Mouse (Mus musculus) cerebellum, adult 2 months (tissue): ENCODE measurements around the gene Scaf1. TPM values are rescaled to one million over a fixed set of nuclear protein-coding genes. Genes with fewer than 3 reads are reported as not detected.

ENCODE experiments used
- DNase-seq, 2 experiments: peaks; one replicate each; pipeline ENCODE4 v3.0.0; 2021
- H3K27ac ChIP-seq: fragments of 200-500 bp; 2 replicates; pipeline ENCODE4 v1.5.1; 2012; ENCODE audit warnings: low read length, control low read depth, inconsistent platforms; ENCODE audit not compliant: insufficient read depth
- H3K27me3 ChIP-seq: fragments of 200-500 bp; 2 replicates; pipeline ENCODE4 v1.6.1; 2012; ENCODE audit warnings: inconsistent platforms, mild to moderate bottlenecking, low read length, moderate library complexity; ENCODE audit not compliant: control insufficient read depth, insufficient read depth
- H3K4me1 ChIP-seq: fragments of 200-500 bp; 2 replicates; pipeline ENCODE4 v1.6.1; 2011; ENCODE audit warnings: low read length; ENCODE audit not compliant: control insufficient read depth, insufficient read depth
- H3K4me3 ChIP-seq: fragments of 200-500 bp; replicated peaks from 2 replicates; pipeline ENCODE3; 2011; ENCODE audit warnings: mild to moderate bottlenecking, low read depth, low read length, control low read depth; ENCODE audit not compliant: insufficient read depth
- CTCF ChIP-seq: fragments of 200-500 bp; IDR thresholded peaks from 2 replicates; pipeline ENCODE4 v1.5.1; 2011; ENCODE audit warnings: low read depth, mild to moderate bottlenecking, control low read depth, low read length, moderate library complexity, borderline replicate concordance; ENCODE audit not compliant: insufficient read depth
- POLR2A ChIP-seq: fragments of 200-500 bp; IDR thresholded peaks from 2 replicates; pipeline ENCODE4 v1.6.1; 2011; ENCODE audit warnings: low read length, control low read depth, borderline replicate concordance; ENCODE audit not compliant: insufficient read depth
- WGBS: fragments of 180-500 bp; shearing (Covaris S2); methylation state at CpG from one replicate; pipeline ENCODE4 v1.1.7; 2018; 5-methylcytosine and 5-hydroxymethylcytosine counted together
- polyA plus RNA-seq: library from polyadenylated mRNA; depleted of rRNA; stranded (reverse); fragments of >200 nt; gene quantifications from 2 replicates; pipeline ENCODE4 v1.2.3, GENCODE M21; 2012

Scaf1 gene
- polyA plus RNA-seq, 1 experiment = 115 TPM

DNA sequence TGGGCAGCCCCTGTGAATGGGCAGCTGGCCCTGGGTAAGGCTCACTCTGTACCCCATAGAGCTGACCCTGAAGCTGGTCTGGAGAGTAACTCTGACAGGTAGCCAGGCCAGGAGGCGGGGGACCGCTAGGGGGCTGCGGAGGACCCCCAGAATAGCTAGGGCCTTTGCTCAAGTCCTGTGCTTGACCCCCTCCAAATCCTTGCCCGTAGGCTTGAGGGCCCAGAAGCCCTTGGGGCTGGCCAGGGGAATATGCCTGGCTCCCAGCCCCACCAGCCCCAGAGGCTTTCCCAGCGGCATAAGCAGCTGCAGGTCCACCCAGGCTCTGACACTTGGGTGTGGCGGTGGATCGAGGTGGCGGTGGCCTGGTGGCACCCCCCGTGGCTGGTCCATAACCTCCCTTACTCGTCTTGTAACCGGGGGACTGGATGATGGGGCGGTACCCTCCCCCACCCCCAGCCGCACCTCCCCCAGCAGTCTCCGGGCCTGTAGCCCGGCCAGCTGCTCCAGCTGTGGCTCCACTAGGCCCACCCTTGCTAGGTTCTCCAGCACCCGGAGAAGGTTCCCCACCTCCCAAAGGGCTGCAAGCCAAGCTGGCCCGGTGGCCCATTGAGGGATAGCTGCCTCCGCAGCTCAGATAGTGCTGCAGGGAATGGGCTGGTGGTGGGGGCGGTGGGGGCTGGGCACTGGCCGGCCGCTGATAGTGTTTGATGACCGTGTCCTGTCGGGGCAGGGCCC, 32.9 kb upstream of the Scaf1 start:
- Histone ChIP-seq H3K4me1 (peaks cover 9% of the 10 kb centered on the region), H3K4me3 (no peak overlapping the region), H3K27me3 (no peaks in the 10 kb centered on the region), H3K27ac (no peak overlapping the region)
- no peak for TF ChIP-seq CTCF
- WGBS = 79% methylated on average over 23 of the region's 23 CpGs
- DNase-seq = no peak

DNA sequence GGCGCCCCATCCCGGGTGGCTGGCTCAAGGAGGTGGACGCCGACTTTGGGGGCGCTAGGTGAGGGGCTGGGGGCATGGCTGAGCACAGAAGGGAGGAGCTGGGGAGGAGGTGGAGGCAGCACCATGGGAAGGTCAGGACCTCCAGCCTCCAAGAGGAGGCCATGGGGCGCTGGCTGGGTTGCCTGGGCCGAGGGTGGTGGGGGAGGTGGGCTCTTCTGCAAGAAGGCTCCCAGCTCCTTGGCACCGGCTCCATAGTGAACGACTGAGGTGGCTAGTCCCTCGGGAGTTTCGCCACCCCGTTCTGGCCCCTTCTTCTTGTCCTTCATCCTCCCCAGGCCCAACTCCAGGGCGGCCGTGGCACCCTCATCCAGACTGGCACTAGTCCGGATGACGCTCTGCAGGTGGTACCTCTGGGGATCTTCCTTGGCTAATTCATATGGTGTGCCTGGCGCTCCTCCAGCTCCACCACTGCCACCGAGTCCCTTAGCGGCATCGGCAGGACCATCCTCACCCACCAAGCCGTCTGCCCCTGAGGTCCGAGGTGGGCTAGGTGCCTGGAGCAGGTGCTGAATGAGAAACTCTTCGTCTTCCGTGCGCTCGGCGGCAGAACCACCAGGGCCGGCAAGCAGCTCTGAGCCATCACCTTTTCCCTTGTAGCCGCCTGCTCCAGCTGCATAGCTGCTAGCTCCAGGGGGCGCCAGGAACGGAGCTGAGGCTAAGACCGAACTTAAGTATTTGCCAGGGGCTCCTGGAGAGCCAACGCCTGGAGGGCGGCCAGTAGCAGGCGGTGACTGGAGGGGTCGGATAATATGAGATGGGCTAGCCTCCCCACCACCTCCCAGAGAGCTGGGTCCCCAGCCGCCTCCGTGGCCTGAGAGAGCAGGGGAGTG, 32.1 kb upstream of the Scaf1 start:
- TF ChIP-seq POLR2A = no peak
- no peak for TF ChIP-seq CTCF
- H3K27ac ChIP-seq = no peak overlapping the region
- peaks cover 9% of the 10 kb centered on the region for H3K4me1 ChIP-seq
- no peaks in the 10 kb centered on the region for H3K27me3 ChIP-seq
- WGBS = 51% methylated on average over 38 of the region's 38 CpGs
- H3K4me3 ChIP-seq = no peak overlapping the region
- DNase-seq = peak in 1 of 2 experiments; percentile 41

DNA sequence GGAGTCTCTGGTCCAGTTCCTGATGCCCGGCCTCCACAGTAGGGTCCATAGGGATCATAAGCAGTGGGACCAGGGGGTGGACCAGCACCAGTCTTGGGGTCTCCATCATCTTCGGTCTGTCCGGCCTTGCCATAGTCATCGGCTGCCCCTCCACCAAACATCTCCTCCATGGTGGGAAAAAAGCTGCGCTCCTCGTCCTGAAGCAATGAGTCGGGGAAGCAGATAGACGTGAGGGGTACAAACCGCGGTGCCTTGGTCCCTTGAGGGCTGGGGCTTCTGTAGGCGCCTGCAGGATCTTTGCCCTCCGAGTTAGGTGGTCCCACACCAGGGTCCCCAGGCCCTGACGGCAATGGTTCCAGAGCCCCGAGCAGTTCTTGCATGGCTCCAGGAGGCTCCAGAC, 31.3 kb upstream of the Scaf1 start:
- no peak for DNase-seq
- WGBS = 94% methylated on average over 14 of the region's 14 CpGs
- Histone ChIP-seq H3K27me3 (no peaks in the 10 kb centered on the region), H3K4me1 (peaks cover 9% of the 10 kb centered on the region), H3K27ac (no peak overlapping the region), H3K4me3 (no peak overlapping the region)
- TF ChIP-seq POLR2A = no peak
- no peak for TF ChIP-seq CTCF

DNA sequence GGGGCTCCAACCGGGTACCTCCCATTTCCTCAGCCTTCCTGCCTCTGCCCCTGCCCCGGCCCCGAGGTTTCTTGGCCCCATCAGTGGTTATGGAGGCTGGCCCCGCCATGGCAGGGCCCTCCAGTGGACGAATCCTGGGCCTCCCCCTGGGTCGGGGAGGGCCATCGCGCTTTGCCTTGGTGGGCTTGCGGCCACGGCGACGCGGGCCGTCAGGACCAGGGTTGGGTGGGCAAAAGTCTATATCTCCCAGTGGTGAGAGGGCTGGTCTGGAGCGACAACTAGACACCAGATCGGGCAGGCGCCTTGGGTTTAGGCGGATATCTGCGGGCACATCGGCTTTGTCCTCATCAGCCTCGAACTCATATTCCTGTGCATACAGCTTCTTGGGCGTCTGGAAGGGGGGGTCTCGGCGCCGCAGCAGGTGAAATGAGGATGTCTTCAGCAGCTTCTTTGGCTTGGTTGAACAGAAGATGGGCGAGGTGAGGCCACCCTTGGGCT, 30.7 kb upstream of the Scaf1 start:
- no peaks in the 10 kb centered on the region for H3K27me3 ChIP-seq
- TF ChIP-seq POLR2A = no peak
- TF ChIP-seq CTCF = no peak
- no peak for DNase-seq
- H3K4me1 ChIP-seq = peaks cover 9% of the 10 kb centered on the region
- H3K27ac ChIP-seq = no peak overlapping the region
- no peak overlapping the region for H3K4me3 ChIP-seq
- 93% methylated on average over 26 of the region's 26 CpGs for WGBS

DNA sequence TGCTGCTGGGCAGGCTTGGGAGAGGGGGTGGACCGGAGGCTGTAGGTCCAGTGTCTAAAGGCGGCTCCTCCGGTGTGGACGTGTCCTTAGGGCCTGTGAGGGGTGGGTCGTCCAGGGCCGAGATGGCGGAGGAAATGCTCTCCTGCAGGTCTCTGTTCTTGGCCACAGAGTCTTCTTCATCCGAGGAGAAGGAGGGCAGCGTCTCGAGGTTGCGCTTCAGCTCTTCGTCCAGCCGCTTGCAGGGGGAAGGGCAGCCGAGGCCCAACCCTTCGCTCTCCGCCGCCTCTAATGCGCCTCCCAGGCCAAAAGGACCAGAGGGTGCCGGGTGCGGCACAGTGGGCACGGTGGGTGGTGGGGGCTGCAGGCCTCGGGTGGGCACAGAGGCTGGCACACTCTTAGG, 29.6 kb upstream of the Scaf1 start:
- H3K27ac ChIP-seq = no peak overlapping the region
- TF ChIP-seq POLR2A = no peak
- no peak for TF ChIP-seq CTCF
- no peaks in the 10 kb centered on the region for H3K27me3 ChIP-seq
- 82% methylated on average over 22 of the region's 22 CpGs for WGBS
- peaks cover 6% of the 10 kb centered on the region for H3K4me1 ChIP-seq
- no peak for DNase-seq
- H3K4me3 ChIP-seq = no peak overlapping the region

DNA sequence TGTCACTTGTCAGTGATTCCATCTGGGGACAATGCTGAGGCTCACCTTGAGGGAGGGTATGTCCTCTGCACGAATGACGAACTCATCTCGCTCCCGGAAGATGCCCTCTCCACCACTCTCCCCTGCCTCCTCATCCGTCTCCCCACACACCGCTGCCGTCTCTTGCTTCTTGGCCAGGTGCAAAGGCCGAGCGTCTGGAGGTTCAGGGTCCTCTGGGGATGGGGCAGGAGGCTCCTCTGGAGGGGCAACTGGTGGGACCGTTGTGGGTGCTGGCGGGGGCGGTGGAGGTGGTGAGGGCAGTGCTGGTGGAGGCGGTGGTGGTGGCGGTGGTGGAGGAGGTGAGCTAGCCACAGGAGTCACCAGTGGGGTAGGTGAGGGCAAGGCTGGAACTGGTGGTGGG, 27.1 kb upstream of the Scaf1 start:
- Histone ChIP-seq H3K4me1 (peaks cover 3% of the 10 kb centered on the region), H3K4me3 (no peak overlapping the region), H3K27me3 (no peaks in the 10 kb centered on the region), H3K27ac (no peak overlapping the region)
- 91% methylated on average over 14 of the region's 14 CpGs for WGBS
- DNase-seq = no peak
- TF ChIP-seq CTCF = no peak
- TF ChIP-seq POLR2A = no peak

DNA sequence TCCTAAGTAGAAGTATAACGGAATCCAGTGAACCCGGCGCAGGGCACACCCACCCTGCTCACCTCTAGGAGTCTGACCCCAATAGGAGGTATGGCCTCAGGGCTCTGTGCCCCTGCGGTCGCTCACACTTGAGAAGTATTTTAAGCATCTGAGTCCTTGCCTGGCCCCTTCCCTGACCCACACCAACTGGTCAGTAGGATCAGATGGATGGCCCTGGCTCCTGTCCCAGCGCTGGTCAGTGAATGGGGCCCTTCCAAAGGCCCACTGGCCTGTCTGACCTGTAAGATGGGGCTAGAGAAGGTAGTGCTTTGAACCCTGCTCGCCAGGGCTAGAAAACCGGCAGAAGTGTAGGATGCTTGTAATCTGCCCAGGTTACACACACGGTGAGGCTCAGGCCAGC, 24.7 kb upstream of the Scaf1 start:
- no peak for DNase-seq
- Histone ChIP-seq H3K4me1 (no peaks in the 10 kb centered on the region; the same call in 1 of the 2 replicates), H3K4me3 (no peak overlapping the region), H3K27ac (no peak overlapping the region), H3K27me3 (no peaks in the 10 kb centered on the region)
- no peak for TF ChIP-seq CTCF
- WGBS = 87% methylated on average over 9 of the region's 9 CpGs

DNA sequence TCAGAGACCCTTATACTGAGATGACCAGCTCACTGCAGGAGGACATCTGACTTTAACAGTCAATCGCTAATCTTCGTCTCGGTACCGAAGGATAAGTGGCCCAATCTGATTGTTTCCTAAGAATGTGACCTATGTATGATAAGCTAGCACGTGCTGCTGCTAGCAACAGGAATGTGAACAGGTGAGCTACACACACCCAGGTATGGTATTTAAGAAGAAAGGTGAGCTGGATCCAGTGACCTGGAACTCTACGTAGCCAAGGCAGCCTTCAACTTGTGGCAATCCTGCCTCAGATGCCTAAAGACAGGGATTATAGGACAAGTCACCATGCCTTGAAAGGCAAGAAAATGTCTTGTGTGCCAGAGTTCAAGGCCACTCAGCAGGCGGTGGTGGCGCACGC, 22.2 kb upstream of the Scaf1 start:
- Histone ChIP-seq H3K4me1 (no peaks in the 10 kb centered on the region; the same call in 1 of the 2 replicates), H3K27ac (no peak overlapping the region), H3K27me3 (no peaks in the 10 kb centered on the region), H3K4me3 (no peak overlapping the region)
- no peak for DNase-seq
- TF ChIP-seq POLR2A (no peak), CTCF (no peak)
- WGBS = 97% methylated on average over 9 of the region's 9 CpGs
